ENCODE assay signal across 8 mouse cellular contexts in genomic region chr1:120082957-120083585, GRCm38 (mm10). TPM values are rescaled to one million over a fixed set of nuclear protein-coding genes. Genes with fewer than 3 reads are reported as not detected.
A peak's percentile ranks its signal among the peaks of the same experiment; 100 is the strongest.
DNase-seq lines count a peak whose midpoint lies in the region; ATAC-seq and TF ChIP-seq lines count a peak whose summit lies in the region.

No protein-coding gene starts in this region.

- peak overlapping the region; percentile 14; the same call in 1 of the 2 replicates for H3K4me2 ChIP-seq in lung, postnatal 0 days (replicated peaks; ENCODE audit: low read depth, low read length)

- peak; percentile 29 for TF ChIP-seq CTCF in lung, postnatal 0 days (IDR thresholded peaks at IDR 0.05)

- no peak overlapping the region for H3K4me3 ChIP-seq in lung, postnatal 0 days (ENCODE audit: low read depth, low read length)

- no peaks in the 10 kb centered on the region for H3K27me3 ChIP-seq in lung, postnatal 0 days (replicated peaks; ENCODE audit: insufficient read depth, low read length)

- no peaks in the 10 kb centered on the region for H3K4me1 ChIP-seq in lung, postnatal 0 days (ENCODE audit: insufficient read depth, low read depth, low read length)

- H3K27ac ChIP-seq in lung, postnatal 0 days (ENCODE audit: low read length): peak overlapping the region; percentile 68

- 8% methylated on average over 7 of the region's 7 CpGs for WGBS in lung, postnatal 0 days

- peak; percentile 91 for TF ChIP-seq EP300 in lung, postnatal 0 days (IDR thresholded peaks at IDR 0.05)

- no peaks in the 10 kb centered on the region for H3K9me3 ChIP-seq in lung, postnatal 0 days (ENCODE audit: low read length)

- H3K36me3 ChIP-seq in lung, postnatal 0 days (ENCODE audit: insufficient read depth, low read length): no peaks in the 10 kb centered on the region

- no peak overlapping the region for H3K9ac ChIP-seq in lung, postnatal 0 days (replicated peaks; ENCODE audit: low read depth)

- ATAC-seq in frontal cortex, adult (ENCODE audit: low TSS enrichment): peak; percentile 47; the same call in 1 of the 2 replicates
- ATAC-seq in lung, postnatal 0 days: peak; percentile 94

- no peak for DNase-seq in frontal cortex, postnatal 10 days (ENCODE audit: low spot score in 2 of 2)
- peak; percentile 62 for DNase-seq in Muller cell, postnatal 12 days (ENCODE audit: inconsistent ontology term)
- peak; percentile 56 to 63 for DNase-seq in kidney, postnatal 36 days
- peak; percentile 94 for DNase-seq in lung, postnatal 0 days (ENCODE audit: low spot score)
- DNase-seq in gastrocnemius, postnatal 25 days: no peak
- no peak for DNase-seq in urinary bladder, adult 2 months (ENCODE audit: low spot score)
- DNase-seq in thymus, postnatal 4 days: no peak

RNA-seq across cellular contexts. Expression of gene Tmem37, which starts 9.2 kb away (rescaled TPM):
- polyA plus RNA-seq in lung, postnatal 0 days (2015; fragmentation: Nextera tagmentation; extraction: Ambion mirVana): 121 and 127 TPM in 2 replicates
- 10 to 100 TPM; 11.2 to 16.5 TPM for total RNA-seq in gastrocnemius, postnatal 25 days (2021)
- polyA plus RNA-seq in urinary bladder, adult 2 months (2012; rRNA removed): 6.6 and 7.6 TPM in 2 replicates

RNA-seq across cellular contexts. Expression of gene Dbi, which starts 37.8 kb away (rescaled TPM):
- 646 and 687 TPM in 2 replicates for polyA plus RNA-seq in lung, postnatal 0 days (2015; fragmentation: Nextera tagmentation; extraction: Ambion mirVana)
- 100 to 1,000 TPM; 177 to 210 TPM for total RNA-seq in gastrocnemius, postnatal 25 days (2021)
- polyA plus RNA-seq in urinary bladder, adult 2 months (2012; rRNA removed): 364 and 515 TPM in 2 replicates

RNA-seq across cellular contexts. Expression of gene 3110009E18Rik, which starts 37.9 kb away (rescaled TPM):
- polyA plus RNA-seq in lung, postnatal 0 days (2015; fragmentation: Nextera tagmentation; extraction: Ambion mirVana): 10.7 and 12.5 TPM in 2 replicates
- total RNA-seq in gastrocnemius, postnatal 25 days (2021): 1 to 10 TPM; 4.9 to 5.4 TPM
- polyA plus RNA-seq in urinary bladder, adult 2 months (2012; rRNA removed): 8.1 and 9.5 TPM in 2 replicates

Comparison
In these comparisons a context has a peak if more than half of its experiments do, and no peak if none do; other contexts are left out.
1. DNase-seq: peak in Muller cell, postnatal 12 days (single experiment), kidney, postnatal 36 days (2 of 2) and lung, postnatal 0 days (single experiment); none in frontal cortex, postnatal 10 days (0 of 2), gastrocnemius, postnatal 25 days (single experiment), urinary bladder, adult 2 months (single experiment) and thymus, postnatal 4 days (single experiment).
2. RNA of gene Tmem37, which starts 9.2 kb away (polyA plus RNA-seq): 121 to 127 TPM in lung, postnatal 0 days; 6.6 to 7.6 TPM in urinary bladder, adult 2 months; every median in the first group is over 10 times any median in the second.